Mouse (Mus musculus) stomach, postnatal 0 days (tissue): Measurements from ENCODE around the gene Gabrg3. TPM values are rescaled to one million over a fixed set of nuclear protein-coding genes. Genes with fewer than 3 reads are reported as not detected.

Experiments used
- ATAC-seq: fragments of 200-750 bp; cut with Nextera tagmentation; 2 replicates; pipeline ENCODE4 v1.8.0; 2017; ENCODE audit not compliant: low FRiP score, low TSS enrichment
- DNase-seq: peaks from one replicate; pipeline ENCODE4 v3.0.0-alpha.2; 2016; ENCODE audit warnings: low spot score
- H3K27ac ChIP-seq: fragments of 300-500 bp; sonication (generic); replicated peaks from 2 replicates; pipeline ENCODE4 v1.5.1; 2014; ENCODE audit warnings: mild to moderate bottlenecking, control low read depth
- H3K27me3 ChIP-seq: fragments of 300-500 bp; sonication (generic); 2 replicates; pipeline ENCODE4 v1.6.1; 2014; ENCODE audit warnings: low read length; ENCODE audit not compliant: control insufficient read depth, insufficient read depth
- H3K36me3 ChIP-seq: fragments of 300-500 bp; sonication (generic); 2 replicates; pipeline ENCODE4 v1.6.1; 2014; ENCODE audit warnings: low read length, mixed read lengths; ENCODE audit not compliant: control insufficient read depth, insufficient read depth
- H3K4me1 ChIP-seq: fragments of 300-500 bp; sonication (generic); replicated peaks from 2 replicates; pipeline ENCODE4 v1.6.1; 2014; ENCODE audit warnings: antibody characterized with exemption; ENCODE audit not compliant: control insufficient read depth, insufficient read depth
- H3K4me2 ChIP-seq: fragments of 300-500 bp; sonication (generic); replicated peaks from 2 replicates; pipeline ENCODE4 v1.6.1; 2014; ENCODE audit warnings: low read depth, mild to moderate bottlenecking, control low read depth, moderate library complexity
- H3K4me3 ChIP-seq: fragments of 300-500 bp; sonication (generic); 2 replicates; pipeline ENCODE4 v1.5.1; 2014; ENCODE audit warnings: low read depth, low read length, control low read depth
- H3K9ac ChIP-seq: fragments of 300-500 bp; sonication (generic); 2 replicates; pipeline ENCODE4 v1.6.1; 2014; ENCODE audit warnings: mild to moderate bottlenecking, low read length, control low read depth, mixed read lengths
- H3K9me3 ChIP-seq: fragments of 300-500 bp; sonication (generic); 2 replicates; pipeline ENCODE4 v1.6.1; 2016; ENCODE audit warnings: low read length; ENCODE audit not compliant: control insufficient read depth
- CTCF ChIP-seq: IDR thresholded peaks from 2 replicates; pipeline ENCODE4 v1.5.1; 2016; ENCODE audit warnings: antibody characterized with exemption, low read depth, mild to moderate bottlenecking, moderate library complexity
- EP300 ChIP-seq: optimal IDR thresholded peaks from 2 replicates; pipeline ENCODE3; 2016; ENCODE audit warnings: antibody characterized with exemption
- WGBS: fragments of 180-500 bp; shearing (Covaris S2); extraction: QIAGEN DNeasy Blood & Tissue Kit; methylation state at CpG from one replicate; pipeline ENCODE4 v1.1.7; 2014; 5-methylcytosine and 5-hydroxymethylcytosine counted together
- polyA plus RNA-seq: library from polyadenylated mRNA; unstranded; fragments of >200 nt; fragmentation: Nextera tagmentation; extraction: Ambion mirVana; gene quantifications from 2 replicates; pipeline ENCODE4 v1.2.1, GENCODE M21; 2015

Gene Gabrg3
- polyA plus RNA-seq, 1 experiment from 2014 or later = 0.56 TPM

- Histone ChIP-seq H3K27ac (no peak overlapping the region), H3K4me2 (no peak overlapping the region), H3K9me3 (no peaks in the 10 kb centered on the region), H3K9ac (no peak overlapping the region), H3K4me1 (no peaks in the 10 kb centered on the region), H3K4me3 (no peak overlapping the region), H3K27me3 (no peaks in the 10 kb centered on the region), H3K36me3 (no peaks in the 10 kb centered on the region)
- ATAC-seq (no peak), DNase-seq (no peak)
- WGBS = 69% methylated on average over 3 of the region's 3 CpGs
- TF ChIP-seq CTCF (no peak), EP300 (no peak)
Observed at GRCm38 (mm10) chr7:57100065-57100464, 286.9 kb downstream of the Gabrg3 start.

DNA sequence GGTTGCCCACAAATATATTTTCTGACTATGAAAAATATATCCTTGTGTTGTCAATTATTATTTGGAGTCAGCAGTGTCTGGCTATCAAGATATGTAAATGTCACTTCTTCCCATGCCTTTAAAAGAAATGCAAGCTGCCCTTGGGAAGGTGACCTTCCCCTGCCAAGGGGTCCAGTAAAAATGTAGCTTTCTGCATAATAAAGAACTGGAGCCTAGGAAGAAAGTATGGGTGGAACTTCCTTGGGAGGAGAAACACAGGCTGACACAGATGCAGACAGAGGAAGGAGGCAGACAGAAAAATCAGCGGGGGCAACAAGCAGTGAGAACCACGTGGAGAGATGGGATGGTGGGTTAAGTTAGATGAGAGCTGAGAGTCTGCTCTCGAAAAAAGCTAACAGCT lies 304.9 kb downstream of the Gabrg3 start:
- ATAC-seq = no peak
- Histone ChIP-seq H3K9me3 (no peaks in the 10 kb centered on the region), H3K4me1 (no peaks in the 10 kb centered on the region), H3K27me3 (no peaks in the 10 kb centered on the region), H3K27ac (no peak overlapping the region), H3K9ac (no peak overlapping the region), H3K4me2 (no peak overlapping the region), H3K4me3 (no peak overlapping the region), H3K36me3 (no peaks in the 10 kb centered on the region)
- WGBS = 73% methylated on average over 3 of the region's 3 CpGs
- no peak for DNase-seq
- no peak for TF ChIP-seq CTCF
- TF ChIP-seq EP300 = no peak

- Histone ChIP-seq H3K4me1 (no peaks in the 10 kb centered on the region), H3K36me3 (no peaks in the 10 kb centered on the region), H3K4me3 (no peak overlapping the region), H3K27ac (no peak overlapping the region), H3K9ac (no peak overlapping the region), H3K9me3 (no peaks in the 10 kb centered on the region), H3K4me2 (no peak overlapping the region), H3K27me3 (no peaks in the 10 kb centered on the region)
- WGBS = 82% methylated on average over 2 of the region's 2 CpGs
- no peak for TF ChIP-seq EP300
- ATAC-seq = no peak
- no peak for DNase-seq
Observed at GRCm38 (mm10) chr7:57071435-57072160, 315.4 kb downstream of the Gabrg3 start.

DNA sequence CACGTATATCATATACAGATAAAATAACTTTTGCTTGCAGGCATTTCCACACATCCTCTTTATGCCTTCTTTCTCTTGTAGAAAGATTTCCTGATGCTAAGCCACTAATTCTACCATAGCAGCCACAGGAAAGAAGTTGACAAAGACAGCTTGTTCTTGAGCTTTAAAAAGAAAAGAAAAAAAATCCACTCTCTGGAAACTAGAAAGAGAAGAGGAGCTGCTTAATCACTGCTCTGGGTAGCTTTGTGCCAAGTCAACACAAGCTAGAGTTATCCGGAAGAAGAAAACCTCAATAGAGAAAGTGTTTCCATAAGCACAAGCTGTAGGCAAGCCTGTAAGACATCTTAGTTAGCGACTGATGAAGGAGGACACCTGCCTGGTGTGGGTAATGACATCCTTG lies 321.6 kb downstream of the Gabrg3 start:
- H3K27ac ChIP-seq = no peak overlapping the region
- DNase-seq (no peak), ATAC-seq (no peak)
- no peak overlapping the region for H3K4me3 ChIP-seq
- TF ChIP-seq EP300 (no peak), CTCF (no peak)
- no peaks in the 10 kb centered on the region for H3K27me3 ChIP-seq
- no peak overlapping the region for H3K9ac ChIP-seq
- no peaks in the 10 kb centered on the region for H3K4me1 ChIP-seq
- 80% methylated on average over 3 of the region's 3 CpGs for WGBS
- H3K4me2 ChIP-seq = no peak overlapping the region
- H3K9me3 ChIP-seq = no peaks in the 10 kb centered on the region
- no peaks in the 10 kb centered on the region for H3K36me3 ChIP-seq

DNA sequence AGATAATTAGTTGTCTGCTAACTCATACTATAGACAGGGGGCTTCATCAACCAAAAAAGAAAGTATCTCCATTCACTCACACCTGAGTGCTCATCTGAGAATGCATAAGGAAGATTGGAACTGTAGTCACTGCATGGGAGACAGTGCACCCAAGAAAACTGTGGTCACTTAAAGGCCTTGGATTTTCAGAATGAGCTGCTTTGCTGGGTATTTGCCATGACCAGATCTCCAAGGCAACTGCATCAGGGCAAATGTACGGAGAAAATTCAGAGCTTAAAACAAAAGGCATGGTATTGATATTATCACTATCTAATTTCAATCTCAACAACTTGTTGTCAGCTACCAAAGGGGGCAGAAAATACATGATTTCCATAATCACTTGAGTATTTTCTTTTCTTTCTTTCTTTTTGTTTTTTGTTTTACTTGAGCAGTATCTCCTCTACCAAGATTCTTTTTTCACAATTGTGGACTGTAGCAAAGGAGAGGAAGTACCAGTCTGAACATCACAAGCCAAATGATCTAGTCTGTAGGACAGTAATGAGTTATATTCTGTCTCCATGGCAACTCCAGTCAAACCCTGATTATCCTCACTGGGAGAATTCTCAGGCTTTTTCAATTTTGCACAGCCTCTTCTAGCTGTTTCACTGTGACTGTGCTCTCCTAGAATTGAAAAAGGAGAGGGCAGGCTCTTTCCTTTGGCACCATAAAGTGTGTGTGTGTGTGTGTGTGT lies 335.9 kb downstream of the Gabrg3 start:
- TF ChIP-seq EP300 = no peak
- no peak for TF ChIP-seq CTCF
- no peak overlapping the region for H3K4me3 ChIP-seq
- H3K36me3 ChIP-seq = no peaks in the 10 kb centered on the region
- 81% methylated on average over 1 of the region's 1 CpGs for WGBS
- no peaks in the 10 kb centered on the region for H3K9me3 ChIP-seq
- H3K27me3 ChIP-seq = no peaks in the 10 kb centered on the region
- no peak overlapping the region for H3K4me2 ChIP-seq
- no peaks in the 10 kb centered on the region for H3K4me1 ChIP-seq
- DNase-seq = no peak
- no peak overlapping the region for H3K27ac ChIP-seq
- no peak for ATAC-seq
- H3K9ac ChIP-seq = no peak overlapping the region

- Histone ChIP-seq H3K9me3 (no peaks in the 10 kb centered on the region), H3K36me3 (no peaks in the 10 kb centered on the region), H3K4me1 (no peaks in the 10 kb centered on the region), H3K27ac (no peak overlapping the region), H3K9ac (no peak overlapping the region), H3K27me3 (no peaks in the 10 kb centered on the region), H3K4me3 (no peak overlapping the region), H3K4me2 (no peak overlapping the region)
- TF ChIP-seq EP300 (no peak), CTCF (no peak)
- no peak for ATAC-seq
- no peak for DNase-seq
- WGBS = 56% methylated on average over 2 of the region's 2 CpGs
Observed at GRCm38 (mm10) chr7:57037861-57038421, 349.0 kb downstream of the Gabrg3 start.
